Mouse (Mus musculus): ENCODE data around the gene Rapgef1. TPM values are rescaled to one million over a fixed set of nuclear protein-coding genes. Genes with fewer than 3 reads are reported as not detected.
A peak's percentile ranks its signal among the peaks of the same experiment; 100 is the strongest.

Rapgef1 gene
- polyA plus RNA-seq, 1 experiment from 2014 or later = 5.4 TPM

GRCm38 (mm10) chr2:29747852-29748251 lies 128.3 kb downstream of the Rapgef1 start:
- 0 out of 2 replicates have a peak, but pooled peaks cover 8% of the 10 kb centered on the region for H3K4me1 ChIP-seq (replicated peaks)
- H3K36me3 ChIP-seq = no peaks in the 10 kb centered on the region
- H3K4me2 ChIP-seq = no peak overlapping the region
- H3K9ac ChIP-seq = no peak overlapping the region
- 45% methylated on average over 5 of the region's 5 CpGs for WGBS (ENCODE audit: insufficient replicate concordance)
- H3K9me3 ChIP-seq (replicated peaks) = no peaks in the 10 kb centered on the region
- no peak overlapping the region for H3K4me3 ChIP-seq (replicated peaks)
- DNase-seq (no peak), ATAC-seq (ENCODE audit: low read depth) (no peak)
- peaks cover 77% of the 10 kb centered on the region for H3K27me3 ChIP-seq
- H3K27ac ChIP-seq = no peak overlapping the region

DNA sequence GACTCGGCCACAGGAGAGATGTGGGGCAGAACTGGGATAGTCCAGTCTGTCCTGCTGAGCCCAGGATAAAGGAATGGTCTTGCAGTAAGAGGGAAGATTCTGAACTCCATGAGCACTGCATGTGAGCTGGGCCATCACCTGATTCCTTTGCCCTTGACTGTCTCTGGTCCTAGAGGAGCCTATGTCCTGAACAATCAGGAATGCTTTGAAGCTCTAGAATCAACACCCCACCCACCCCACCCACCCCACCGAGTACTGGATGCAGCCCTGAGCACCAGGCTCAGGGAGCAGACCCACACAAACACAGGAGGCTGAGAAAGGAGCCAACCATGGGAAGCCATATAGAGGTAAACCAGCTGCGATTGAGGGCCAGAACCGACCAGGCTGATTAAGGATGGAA lies 129.0 kb downstream of the Rapgef1 start:
- WGBS (ENCODE audit: insufficient replicate concordance) = 63% methylated on average over 4 of the region's 4 CpGs
- no peaks in the 10 kb centered on the region for H3K36me3 ChIP-seq
- H3K4me3 ChIP-seq (replicated peaks) = no peak overlapping the region
- DNase-seq (no peak), ATAC-seq (ENCODE audit: low read depth) (no peak)
- 0 out of 2 replicates have a peak, but pooled peaks cover 8% of the 10 kb centered on the region for H3K4me1 ChIP-seq (replicated peaks)
- H3K9me3 ChIP-seq (replicated peaks) = no peaks in the 10 kb centered on the region
- no peak overlapping the region for H3K27ac ChIP-seq
- H3K9ac ChIP-seq = no peak overlapping the region
- H3K4me2 ChIP-seq = no peak overlapping the region
- peaks cover 84% of the 10 kb centered on the region for H3K27me3 ChIP-seq

GRCm38 (mm10) chr2:29751497-29751896 lies 132.0 kb downstream of the Rapgef1 start, which contains the start of gene Gm13420:
TSS of gene Gm13420 (minus strand) at chr2:29751685.
- H3K4me3 ChIP-seq (replicated peaks) = peak within 1 kb of the TSS; percentile 36
- peak within 1 kb of the TSS; percentile 51 for H3K4me2 ChIP-seq
- H3K36me3 ChIP-seq = no peaks in the 10 kb centered on the region
- 0 out of 2 replicates have a peak, but pooled peaks cover 8% of the 10 kb centered on the region for H3K4me1 ChIP-seq (replicated peaks)
- DNase-seq (no peak), ATAC-seq (ENCODE audit: low read depth) (peak; percentile 54)
- WGBS (ENCODE audit: insufficient replicate concordance) = 12% methylated on average over 28 of the region's 28 CpGs
- no peaks in the 10 kb centered on the region for H3K9me3 ChIP-seq (replicated peaks)
- peaks cover 72% of the 10 kb centered on the region for H3K27me3 ChIP-seq
- H3K9ac ChIP-seq = no peak within 1 kb of the TSS
- H3K27ac ChIP-seq = no peak within 1 kb of the TSS

GRCm38 (mm10) chr2:29752397-29752796 lies 132.9 kb downstream of the Rapgef1 start:
- Histone ChIP-seq H3K9me3 (replicated peaks) (no peaks in the 10 kb centered on the region), H3K27me3 (peaks cover 63% of the 10 kb centered on the region), H3K36me3 (no peaks in the 10 kb centered on the region), H3K4me3 (replicated peaks) (no peak overlapping the region), H3K9ac (no peak overlapping the region), H3K4me2 (no peak overlapping the region), H3K4me1 (replicated peaks) (0 out of 2 replicates have a peak, but pooled peaks cover 3% of the 10 kb centered on the region), H3K27ac (no peak overlapping the region)
- no peak for DNase-seq
- no peak for ATAC-seq (ENCODE audit: low read depth)
- WGBS (ENCODE audit: insufficient replicate concordance) = 74% methylated on average over 5 of the region's 5 CpGs

GRCm38 (mm10) chr2:29755693-29756092 lies 136.2 kb downstream of the Rapgef1 start:
- Histone ChIP-seq H3K4me2 (no peak overlapping the region), H3K27me3 (peaks cover 31% of the 10 kb centered on the region), H3K4me3 (replicated peaks) (no peak overlapping the region), H3K4me1 (replicated peaks) (0 out of 2 replicates have a peak, but pooled peaks cover 1% of the 10 kb centered on the region), H3K9me3 (replicated peaks) (no peaks in the 10 kb centered on the region), H3K9ac (no peak overlapping the region), H3K27ac (no peak overlapping the region), H3K36me3 (no peaks in the 10 kb centered on the region)
- no peak for DNase-seq
- ATAC-seq (ENCODE audit: low read depth) = no peak

GRCm38 (mm10) chr2:29764831-29765230 lies 145.3 kb downstream of the Rapgef1 start:
- WGBS (ENCODE audit: insufficient replicate concordance) = 4% methylated on average over 1 of the region's 1 CpGs
- Histone ChIP-seq H3K4me1 (replicated peaks) (no peaks in the 10 kb centered on the region), H3K4me2 (no peak overlapping the region), H3K36me3 (no peaks in the 10 kb centered on the region), H3K9ac (no peak overlapping the region), H3K27ac (no peak overlapping the region), H3K27me3 (peaks cover 16% of the 10 kb centered on the region), H3K4me3 (replicated peaks) (no peak overlapping the region), H3K9me3 (replicated peaks) (no peaks in the 10 kb centered on the region)
- ATAC-seq (ENCODE audit: low read depth) (no peak), DNase-seq (peak; percentile 43)

DNA sequence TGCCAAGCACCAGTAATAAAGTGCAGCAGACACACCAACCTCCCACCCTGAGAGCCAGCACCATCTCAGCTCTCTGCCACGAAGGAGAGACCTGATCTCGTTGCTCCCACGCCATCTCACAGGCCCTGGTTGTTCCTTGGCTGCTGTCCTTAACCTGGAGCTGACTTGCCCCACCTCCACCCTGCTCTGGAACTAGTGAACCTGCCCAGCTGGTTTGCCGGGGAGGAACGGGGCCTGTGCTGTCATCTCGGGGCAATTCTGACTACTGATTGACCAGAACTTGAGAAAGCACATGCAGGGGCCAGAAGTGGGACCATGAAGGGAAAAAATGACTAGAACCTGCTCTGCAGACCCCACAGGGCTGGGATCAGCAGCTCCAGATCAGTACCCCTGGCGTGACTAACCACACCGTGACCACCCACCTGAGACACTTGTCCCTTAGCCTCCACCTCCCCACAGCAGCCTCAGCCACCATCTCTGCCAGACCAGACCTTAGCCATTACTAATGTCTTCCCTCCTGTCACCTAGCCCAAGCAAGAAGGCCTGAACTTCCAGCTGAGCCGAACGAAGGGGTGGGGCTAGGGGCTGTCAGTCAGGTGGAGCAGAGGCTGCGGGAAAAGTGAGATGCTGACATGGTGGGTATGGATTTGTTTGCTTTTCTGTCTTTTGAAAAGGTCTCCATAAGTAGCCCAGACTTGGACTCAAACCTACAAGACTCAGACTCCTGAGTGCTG lies 148.6 kb downstream of the Rapgef1 start:
- WGBS (ENCODE audit: insufficient replicate concordance) = 48% methylated on average over 11 of the region's 11 CpGs
- Histone ChIP-seq H3K27me3 (peaks cover 2% of the 10 kb centered on the region; the same call in 1 of the 2 replicates), H3K36me3 (no peaks in the 10 kb centered on the region), H3K9me3 (replicated peaks) (no peaks in the 10 kb centered on the region), H3K4me1 (replicated peaks) (peaks cover 7% of the 10 kb centered on the region), H3K4me3 (replicated peaks) (no peak overlapping the region), H3K9ac (no peak overlapping the region), H3K27ac (no peak overlapping the region), H3K4me2 (no peak overlapping the region)
- no peak for DNase-seq
- no peak for ATAC-seq (ENCODE audit: low read depth)

DNA sequence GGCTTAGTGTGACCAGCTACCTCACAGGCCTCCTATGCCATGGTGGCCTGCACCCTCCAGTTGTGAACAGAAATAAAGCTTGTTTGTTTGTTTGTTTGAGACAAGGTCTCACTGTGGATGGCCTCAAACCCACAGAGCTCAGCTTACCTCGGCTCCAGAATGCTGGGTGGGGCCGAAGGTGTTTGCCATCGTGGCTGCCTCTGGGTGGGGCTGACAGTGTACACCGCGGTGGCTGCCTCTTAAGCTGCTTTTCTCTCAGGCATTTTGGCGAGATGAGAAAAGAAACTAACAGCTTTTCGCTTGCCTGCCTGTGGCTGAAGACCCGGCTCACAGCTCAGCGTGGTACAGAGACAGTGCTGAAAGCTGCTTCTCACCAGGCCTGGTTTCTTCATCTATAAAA lies 149.4 kb downstream of the Rapgef1 start:
- no peak overlapping the region for H3K9ac ChIP-seq
- H3K4me1 ChIP-seq (replicated peaks) = peaks cover 14% of the 10 kb centered on the region
- no peak overlapping the region for H3K4me2 ChIP-seq
- ATAC-seq (ENCODE audit: low read depth) (no peak), DNase-seq (no peak)
- H3K27me3 ChIP-seq = no peaks in the 10 kb centered on the region
- no peaks in the 10 kb centered on the region for H3K9me3 ChIP-seq (replicated peaks)
- H3K27ac ChIP-seq = no peak overlapping the region
- WGBS (ENCODE audit: insufficient replicate concordance) = 50% methylated on average over 9 of the region's 9 CpGs
- no peak overlapping the region for H3K4me3 ChIP-seq (replicated peaks)
- H3K36me3 ChIP-seq = no peaks in the 10 kb centered on the region

DNA sequence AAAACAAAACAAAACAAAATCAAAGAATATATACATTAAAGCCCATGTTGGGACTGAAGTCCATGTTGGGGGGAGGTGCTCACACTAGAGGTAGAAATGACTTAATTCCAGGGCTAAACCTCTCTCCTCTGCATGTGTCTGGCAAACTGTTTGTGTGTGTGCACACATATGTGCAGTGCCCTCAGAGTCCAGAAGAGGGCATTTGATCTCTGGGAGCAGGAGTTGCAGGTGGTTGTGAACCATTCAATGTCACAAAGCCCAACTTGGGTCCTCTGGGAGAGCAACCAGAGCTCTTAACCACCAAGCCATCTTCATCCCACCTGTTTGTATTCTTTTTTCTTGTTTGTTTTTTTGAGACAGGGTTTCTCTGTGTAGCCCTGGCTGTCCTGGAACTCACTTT lies 150.6 kb downstream of the Rapgef1 start:
- Histone ChIP-seq H3K27me3 (no peaks in the 10 kb centered on the region), H3K36me3 (no peaks in the 10 kb centered on the region), H3K4me2 (no peak overlapping the region), H3K9me3 (replicated peaks) (no peaks in the 10 kb centered on the region), H3K9ac (no peak overlapping the region), H3K4me3 (replicated peaks) (no peak overlapping the region), H3K27ac (no peak overlapping the region), H3K4me1 (replicated peaks) (peaks cover 18% of the 10 kb centered on the region)
- ATAC-seq (ENCODE audit: low read depth) = no peak
- no peak for DNase-seq

DNA sequence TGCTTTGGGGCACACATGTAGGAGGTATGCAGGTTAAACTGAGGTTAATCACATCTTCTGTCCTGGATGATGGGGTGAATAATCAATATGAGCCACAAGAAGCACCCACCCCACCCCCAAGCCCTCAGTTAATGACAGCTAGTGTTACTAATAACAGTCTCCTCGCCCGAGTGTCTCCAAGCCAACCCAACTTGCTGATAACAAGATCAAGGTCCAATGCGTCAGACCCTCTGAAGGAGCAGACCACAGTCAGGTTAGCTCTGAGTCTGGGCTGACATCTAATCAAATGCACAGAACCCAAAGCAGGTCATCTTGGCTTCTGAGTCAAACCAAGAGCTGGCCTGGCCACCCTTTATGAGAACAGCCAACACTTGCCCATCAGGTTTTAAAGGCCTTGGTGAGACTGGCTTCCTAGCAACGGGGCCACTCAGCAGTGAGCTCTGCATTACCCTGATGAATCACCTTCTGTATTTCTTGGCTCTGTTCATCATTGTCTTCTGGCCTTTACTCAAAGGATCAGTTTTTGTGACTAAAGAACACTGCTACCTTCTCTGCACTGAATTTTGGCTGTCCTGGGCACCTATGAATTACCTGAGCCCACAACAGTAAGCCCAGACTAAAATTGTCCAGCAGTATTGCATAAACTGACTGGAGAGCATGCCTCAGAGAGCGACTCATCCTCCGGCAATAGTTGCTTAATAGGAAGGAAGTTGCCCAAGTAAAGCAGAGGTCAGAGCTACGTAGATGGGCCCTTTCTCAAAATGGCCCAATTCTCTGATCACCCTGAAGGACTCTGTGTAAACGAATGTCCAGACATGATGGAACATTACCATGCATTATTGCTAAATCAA lies 152.3 kb downstream of the Rapgef1 start:
- 37% methylated on average over 8 of the region's 8 CpGs for WGBS (ENCODE audit: insufficient replicate concordance)

GRCm38 (mm10) chr2:29773323-29773722 lies 153.8 kb downstream of the Rapgef1 start:
- ATAC-seq (ENCODE audit: low read depth) = peak; percentile 52; the same call in 1 of the 2 replicates
- Histone ChIP-seq H3K9me3 (replicated peaks) (no peaks in the 10 kb centered on the region), H3K4me1 (replicated peaks) (peaks cover 18% of the 10 kb centered on the region), H3K36me3 (peaks cover 20% of the 10 kb centered on the region), H3K27ac (no peak overlapping the region), H3K4me2 (no peak overlapping the region), H3K27me3 (no peaks in the 10 kb centered on the region), H3K9ac (no peak overlapping the region), H3K4me3 (replicated peaks) (no peak overlapping the region)
- 38% methylated on average over 4 of the region's 4 CpGs for WGBS (ENCODE audit: insufficient replicate concordance)
- DNase-seq = no peak

More for the DNA sequence above, 152.3 kb downstream of the Rapgef1 start:
- no peak overlapping the region for H3K4me3 ChIP-seq (replicated peaks)
- H3K36me3 ChIP-seq = peaks cover 5% of the 10 kb centered on the region
- no peaks in the 10 kb centered on the region for H3K27me3 ChIP-seq
- DNase-seq = no peak
- no peak for ATAC-seq (ENCODE audit: low read depth)
- H3K27ac ChIP-seq = no peak overlapping the region
- H3K4me1 ChIP-seq (replicated peaks) = peaks cover 18% of the 10 kb centered on the region
- H3K4me2 ChIP-seq = no peak overlapping the region
- H3K9ac ChIP-seq = no peak overlapping the region
- H3K9me3 ChIP-seq (replicated peaks) = no peaks in the 10 kb centered on the region

Data from liver, embryonic 13.5 days (tissue).